Mouse (Mus musculus): Measurements from ENCODE around the gene Ttc13.

GRCm38 (mm10) chr8:124641599-124641998 is 80.2 kb downstream of the Ttc13 start:
- no peak for TF ChIP-seq CTCF (IDR thresholded peaks at IDR 0.05; ENCODE audit: low read depth, low read length)
- TF ChIP-seq POLR2A (IDR thresholded peaks at IDR 0.05; ENCODE audit: borderline replicate concordance, low read depth, low read length), result no peak
